In the genomic region with DNA sequence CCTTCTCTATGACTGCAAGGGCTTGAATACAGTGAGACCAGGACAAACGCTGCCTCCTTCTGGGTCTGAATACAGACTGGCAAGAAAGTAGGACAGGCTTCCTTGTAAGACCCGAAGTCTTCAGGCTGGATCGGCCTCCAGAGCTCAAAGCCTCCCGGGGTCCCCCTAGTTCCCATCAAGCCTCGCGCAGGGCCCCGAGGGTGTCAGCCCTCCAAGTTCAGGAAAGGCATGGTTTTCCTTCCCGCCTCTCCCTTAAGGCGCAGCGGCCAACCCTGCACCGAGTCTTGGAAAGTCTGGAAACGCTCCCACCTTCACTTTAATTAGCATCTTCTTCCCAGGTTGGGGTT, we compare ENCODE assay signal across 7 mouse cellular contexts. TPM values are rescaled to one million over a fixed set of nuclear protein-coding genes. Genes with fewer than 3 reads are reported as not detected.
DNase-seq lines count a peak whose midpoint lies in the region; ATAC-seq lines count a peak whose summit lies in the region.

No protein-coding gene starts in this region.

- no peaks in the 10 kb centered on the region for H3K27me3 ChIP-seq in erythroblast, embryonic 14.5 days (ENCODE audit: control insufficient read depth)
- H3K27me3 ChIP-seq in limb, embryonic 10.5 days (ENCODE audit: low read depth, poor library complexity, severe bottlenecking), result no peaks in the 10 kb centered on the region
- H3K27me3 ChIP-seq in neural tube, embryonic 15.5 days (replicated peaks), result no peaks in the 10 kb centered on the region

- peaks cover 49% of the 10 kb centered on the region for H3K36me3 ChIP-seq in erythroblast, embryonic 14.5 days (ENCODE audit: control insufficient read depth)
- peaks cover 46% of the 10 kb centered on the region for H3K36me3 ChIP-seq in limb, embryonic 10.5 days
- H3K36me3 ChIP-seq in neural tube, embryonic 15.5 days, result peaks cover 16% of the 10 kb centered on the region

- H3K4me2 ChIP-seq in neural tube, embryonic 15.5 days, result peak overlapping the region; percentile 91

- peak overlapping the region; percentile 94 for H3K27ac ChIP-seq in limb, embryonic 10.5 days
- peak overlapping the region; percentile 94 for H3K27ac ChIP-seq in neural tube, embryonic 15.5 days (replicated peaks)

- intact Hi-C loops in left cerebral cortex, postnatal 25 days (cut with DNase I), result loop anchor here (10.0 kb wide), 1 partner anchor 223 kb away; no protein-coding TSS in a partner anchor

- peak; percentile 75 for ATAC-seq in neural tube, embryonic 15.5 days (ENCODE audit: low FRiP score)

- peak overlapping the region; percentile 97 for H3K4me3 ChIP-seq in erythroblast, embryonic 14.5 days (replicated peaks)
- peak overlapping the region; percentile 87 for H3K4me3 ChIP-seq in limb, embryonic 10.5 days
- H3K4me3 ChIP-seq in neural tube, embryonic 15.5 days (replicated peaks), result peak overlapping the region; percentile 92

- 1% methylated on average over 12 of the region's 12 CpGs for WGBS in limb, embryonic 10.5 days
- WGBS in neural tube, embryonic 15.5 days, result 0% methylated on average over 12 of the region's 12 CpGs

- H3K4me1 ChIP-seq in erythroblast, embryonic 14.5 days (ENCODE audit: control insufficient read depth), result peaks cover 47% of the 10 kb centered on the region
- H3K4me1 ChIP-seq in limb, embryonic 10.5 days, result peaks cover 23% of the 10 kb centered on the region
- peaks cover 27% of the 10 kb centered on the region for H3K4me1 ChIP-seq in neural tube, embryonic 15.5 days

- H3K9me3 ChIP-seq in erythroblast, embryonic 14.5 days (ENCODE audit: control insufficient read depth, low read length), result no peaks in the 10 kb centered on the region
- H3K9me3 ChIP-seq in limb, embryonic 10.5 days (replicated peaks), result no peaks in the 10 kb centered on the region
- H3K9me3 ChIP-seq in neural tube, embryonic 15.5 days (replicated peaks), result no peaks in the 10 kb centered on the region

- DNase-seq in ovary, adult 18-20 months (ENCODE audit: low spot score), result peak; percentile 10
- DNase-seq in ovary, postnatal 14 days (ENCODE audit: low spot score), result no peak
- DNase-seq in limb, embryonic 10.5 days (ENCODE audit: low spot score), result no peak
- DNase-seq in left cerebral cortex, postnatal 25 days (ENCODE audit: low spot score in 2 of 2), result no peak
- DNase-seq in c-Kit-positive CD71-positive TER-119-positive erythroid progenitor cells, embryonic 14.5 days (ENCODE audit: low spot score), result no peak

- peak overlapping the region; percentile 70 for H3K9ac ChIP-seq in neural tube, embryonic 15.5 days (replicated peaks)

RNA-seq across cellular contexts. Expression of gene Gmpr2, which starts 0.3 kb away (rescaled TPM):
- 1.9 and 2.5 TPM in 2 replicates for polyA plus RNA-seq in erythroblast, embryonic 14.5 days (2012)
- 55.8 and 60.8 TPM in 2 replicates for polyA plus RNA-seq in limb, embryonic 10.5 days (2016; fragmentation: Nextera tagmentation; extraction: Ambion mirVana)
- 50.2 and 50.8 TPM in 2 replicates for polyA plus RNA-seq in neural tube, embryonic 15.5 days (2015; fragmentation: Nextera tagmentation; extraction: Ambion mirVana)
- total RNA-seq in left cerebral cortex, postnatal 25 days (2021), result 10 to 100 TPM; 22.1 to 24.8 TPM

RNA-seq across cellular contexts. Expression of gene Nedd8, which starts 0.5 kb away (rescaled TPM):
- 6.8 and 9.0 TPM in 2 replicates for polyA plus RNA-seq in erythroblast, embryonic 14.5 days (2012)
- polyA plus RNA-seq in limb, embryonic 10.5 days (2016; fragmentation: Nextera tagmentation; extraction: Ambion mirVana), result 649 and 655 TPM in 2 replicates
- polyA plus RNA-seq in neural tube, embryonic 15.5 days (2015; fragmentation: Nextera tagmentation; extraction: Ambion mirVana), result 590 and 594 TPM in 2 replicates
- total RNA-seq in left cerebral cortex, postnatal 25 days (2021), result 100 to 1,000 TPM; 325 to 348 TPM

RNA-seq across cellular contexts. Expression of gene Tinf2, which starts 10.2 kb away (rescaled TPM):
- polyA plus RNA-seq in erythroblast, embryonic 14.5 days (2012), result 3.6 and 4.0 TPM in 2 replicates
- polyA plus RNA-seq in limb, embryonic 10.5 days (2016; fragmentation: Nextera tagmentation; extraction: Ambion mirVana), result 66.2 and 77.9 TPM in 2 replicates
- polyA plus RNA-seq in neural tube, embryonic 15.5 days (2015; fragmentation: Nextera tagmentation; extraction: Ambion mirVana), result 24.9 and 28.3 TPM in 2 replicates
- total RNA-seq in left cerebral cortex, postnatal 25 days (2021), result 10 to 100 TPM; 12.9 to 14.8 TPM

RNA-seq across cellular contexts. Expression of gene Mdp1, which starts 11.2 kb away (rescaled TPM):
- 1.0 and 1.4 TPM in 2 replicates for polyA plus RNA-seq in erythroblast, embryonic 14.5 days (2012)
- polyA plus RNA-seq in limb, embryonic 10.5 days (2016; fragmentation: Nextera tagmentation; extraction: Ambion mirVana), result 58.8 and 67.0 TPM in 2 replicates
- polyA plus RNA-seq in neural tube, embryonic 15.5 days (2015; fragmentation: Nextera tagmentation; extraction: Ambion mirVana), result 76.0 and 79.8 TPM in 2 replicates
- 10 to 100 TPM; 36.9 to 40.1 TPM for total RNA-seq in left cerebral cortex, postnatal 25 days (2021)

RNA-seq across cellular contexts. Expression of gene Tssk4, which starts 21.5 kb away (rescaled TPM):
- 0.05 TPM in 1 of 2 replicates, not detected in the other for polyA plus RNA-seq in erythroblast, embryonic 14.5 days (2012)
- polyA plus RNA-seq in limb, embryonic 10.5 days (2016; fragmentation: Nextera tagmentation; extraction: Ambion mirVana), result 0.60 and 0.61 TPM in 2 replicates
- 0.31 and 0.32 TPM in 2 replicates for polyA plus RNA-seq in neural tube, embryonic 15.5 days (2015; fragmentation: Nextera tagmentation; extraction: Ambion mirVana)
- total RNA-seq in left cerebral cortex, postnatal 25 days (2021), result 1 to 10 TPM in 1 of 2 experiments, under 1 TPM in 1; 0.30 to 1.1 TPM

Comparison
In these comparisons a context has a peak if more than half of its experiments do, and no peak if none do; other contexts are left out.
1. RNA of gene Gmpr2, which starts 0.3 kb away (polyA plus RNA-seq): 55.8 to 60.8 TPM in limb, embryonic 10.5 days and 50.2 to 50.8 TPM in neural tube, embryonic 15.5 days; 1.9 to 2.5 TPM in erythroblast, embryonic 14.5 days; every median in the first group is over 10 times any median in the second.
2. RNA of gene Nedd8, which starts 0.5 kb away (polyA plus RNA-seq): 649 to 655 TPM in limb, embryonic 10.5 days and 590 to 594 TPM in neural tube, embryonic 15.5 days; 6.8 to 9.0 TPM in erythroblast, embryonic 14.5 days; every median in the first group is over 10 times any median in the second.
3. Peak in every context shown above with its lines, with median percentiles within 50 percentile points of each other: H3K4me3 ChIP-seq.